Mouse (Mus musculus): ENCODE data around the gene Gm9844. TPM values are rescaled to one million over a fixed set of nuclear protein-coding genes. Genes with fewer than 3 reads are reported as not detected.
"Not testable (repeated sequence)": the region's sequence is repeated elsewhere in the genome, so short reads cannot be mapped to it uniquely, and the experiment has no call there.

Gm9844 gene
- 1 to 10 TPM in 1 of 2 experiments, not detected in 1; 1.0 TPM for total RNA-seq (2021)
- long read RNA-seq, experiment 1, result 0 reads
- long read RNA-seq, experiment 2, result 0 reads

GRCm38 (mm10) chr7:24861913-24862312 lies at the start of gene Gm9844:
Gene Gm9844, plus strand, starts transcription at chr7:24862213.
- intact Hi-C loops (cut with DNase I), result no loop called here
- TF ChIP-seq CTCF (IDR thresholded peaks at IDR 0.05), result no peak
- Histone ChIP-seq H3K27ac (no peak within 1 kb of the TSS), H3K4me3 (no peak within 1 kb of the TSS)
- DNase-seq (ENCODE audit: extremely low spot score in 1 of 2, low spot score in 2 of 2), result no peak

DNA sequence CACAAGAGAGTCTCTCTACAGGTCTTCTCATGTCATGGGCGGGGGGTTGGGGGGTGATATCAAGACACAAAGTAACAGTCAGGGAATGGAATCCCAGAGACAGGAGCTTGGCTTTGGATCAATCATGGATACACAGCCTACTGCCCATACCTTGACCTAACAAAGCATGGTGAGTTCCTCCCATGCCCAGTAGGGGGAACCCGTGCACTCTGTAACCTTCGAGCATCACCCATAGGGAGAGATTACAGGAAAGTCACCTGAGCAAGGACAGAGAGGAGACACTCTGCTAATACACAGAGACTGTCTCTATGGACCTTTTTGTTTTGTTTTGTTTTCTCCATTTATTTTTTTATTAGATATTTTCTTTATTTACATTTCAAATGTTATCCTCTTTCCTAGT lies 44.5 kb upstream of the Gm9844 start:
- no peak overlapping the region for H3K27ac ChIP-seq
- intact Hi-C loops (cut with DNase I), result loop anchor here (1.0 to 5.0 kb wide), 2 partner anchors 66 to 150 kb away; no protein-coding TSS in a partner anchor
- H3K4me3 ChIP-seq, result no peak overlapping the region
- peak; percentile 61 to 69 for DNase-seq (ENCODE audit: extremely low spot score in 1 of 2, low spot score in 2 of 2)
- TF ChIP-seq CTCF (IDR thresholded peaks at IDR 0.05), result peak; percentile 88

- Histone ChIP-seq H3K27ac (no peak overlapping the region), H3K4me3 (no peak overlapping the region)
- TF ChIP-seq CTCF (IDR thresholded peaks at IDR 0.05), result no peak
- intact Hi-C loops (cut with DNase I), result no loop called here
- no peak for DNase-seq (ENCODE audit: extremely low spot score in 1 of 2, low spot score in 2 of 2)
These were observed 37.6 kb upstream of the Gm9844 start for GRCm38 (mm10) chr7:24824452-24824851.

GRCm38 (mm10) chr7:24827181-24827580 lies 34.8 kb upstream of the Gm9844 start:
- H3K27ac ChIP-seq, result no peak overlapping the region
- no peak for DNase-seq (ENCODE audit: extremely low spot score in 1 of 2, low spot score in 2 of 2)
- intact Hi-C loops (cut with DNase I), result no loop called here
- no peak for TF ChIP-seq CTCF (IDR thresholded peaks at IDR 0.05)
- no peak overlapping the region for H3K4me3 ChIP-seq

DNA sequence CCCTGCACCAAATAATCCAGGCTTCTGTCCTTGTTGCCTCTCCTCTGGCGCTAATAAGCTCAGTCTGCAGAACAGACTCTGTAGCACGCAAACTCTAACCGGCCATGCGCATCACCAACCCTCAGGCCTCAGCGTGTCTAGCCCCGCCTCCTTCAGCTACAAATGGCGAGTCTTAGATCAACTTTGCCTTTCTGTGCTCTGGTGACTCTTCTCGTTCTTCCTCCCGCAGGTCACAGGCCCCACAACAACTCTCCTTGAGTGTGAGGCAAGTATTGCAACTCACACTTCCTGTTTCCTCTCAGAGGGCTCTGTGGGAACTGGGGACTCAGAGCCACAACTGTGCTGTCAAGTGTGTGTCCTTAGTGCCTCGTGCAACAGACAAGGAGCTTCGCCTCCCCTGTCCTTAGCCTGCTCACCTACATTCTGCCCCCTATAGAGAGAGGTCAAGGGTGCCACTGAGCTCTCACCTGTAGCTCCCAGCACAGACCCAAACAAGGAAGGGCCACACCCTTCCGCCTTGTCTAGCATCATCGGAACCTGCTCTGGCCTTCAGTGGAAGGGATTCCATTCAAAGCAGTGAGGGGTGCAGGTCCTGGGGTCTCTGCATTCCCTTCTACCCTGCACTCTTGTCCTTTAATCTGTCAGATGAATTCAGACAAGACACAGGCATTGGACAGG lies 23.1 kb upstream of the Gm9844 start:
- intact Hi-C loops (cut with DNase I), result loop anchor here (10.0 kb wide), 1 partner anchor 736 kb away; no protein-coding TSS in a partner anchor
- H3K27ac ChIP-seq; H3K4me3 ChIP-seq; DNase-seq (ENCODE audit: extremely low spot score in 1 of 2, low spot score in 2 of 2): not testable (repeated sequence)

GRCm38 (mm10) chr7:24839410-24839808 lies 22.6 kb upstream of the Gm9844 start:
- no peak for DNase-seq (ENCODE audit: extremely low spot score in 1 of 2, low spot score in 2 of 2)
- no peak for TF ChIP-seq CTCF (IDR thresholded peaks at IDR 0.05)
- Histone ChIP-seq H3K4me3 (no peak overlapping the region), H3K27ac (no peak overlapping the region)
- intact Hi-C loops (cut with DNase I), result loop anchor here (10.0 kb wide), 1 partner anchor 735 kb away; no protein-coding TSS in a partner anchor

GRCm38 (mm10) chr7:24840331-24840730 lies 21.7 kb upstream of the Gm9844 start:
- H3K27ac ChIP-seq, result no peak overlapping the region
- intact Hi-C loops (cut with DNase I), result no loop called here
- no peak for DNase-seq (ENCODE audit: extremely low spot score in 1 of 2, low spot score in 2 of 2)
- no peak overlapping the region for H3K4me3 ChIP-seq
- TF ChIP-seq CTCF (IDR thresholded peaks at IDR 0.05), result no peak

GRCm38 (mm10) chr7:24841009-24841408 lies 21.0 kb upstream of the Gm9844 start:
- Histone ChIP-seq H3K27ac (no peak overlapping the region), H3K4me3 (no peak overlapping the region)
- intact Hi-C loops (cut with DNase I), result no loop called here
- no peak for TF ChIP-seq CTCF (IDR thresholded peaks at IDR 0.05)
- no peak for DNase-seq (ENCODE audit: extremely low spot score in 1 of 2, low spot score in 2 of 2)

GRCm38 (mm10) chr7:24844144-24844543 lies 17.9 kb upstream of the Gm9844 start:
- Histone ChIP-seq H3K4me3 (no peak overlapping the region), H3K27ac (no peak overlapping the region)
- DNase-seq (ENCODE audit: extremely low spot score in 1 of 2, low spot score in 2 of 2), result no peak
- TF ChIP-seq CTCF (IDR thresholded peaks at IDR 0.05), result no peak
- intact Hi-C loops (cut with DNase I), result no loop called here

DNA sequence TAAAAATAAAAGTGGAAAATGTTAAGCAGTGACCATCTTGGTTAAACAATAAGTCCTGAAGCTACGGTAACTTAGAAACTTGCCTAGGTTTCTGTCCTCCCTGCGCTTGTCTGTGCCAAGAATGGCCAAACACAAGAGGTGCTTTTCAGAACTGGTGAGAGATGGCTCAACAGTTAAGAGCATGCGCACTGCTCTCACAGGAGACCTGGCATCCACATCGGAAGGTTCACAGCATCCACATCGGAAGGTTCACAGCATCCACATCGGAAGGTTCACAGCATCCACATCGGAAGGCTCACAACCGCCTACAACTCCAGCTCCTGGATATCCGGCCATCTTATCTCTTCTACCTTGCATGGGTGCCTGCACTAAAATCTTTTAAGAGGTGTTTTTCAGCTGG lies 16.8 kb upstream of the Gm9844 start:
- intact Hi-C loops (cut with DNase I), result no loop called here
- H3K27ac ChIP-seq, result no peak overlapping the region
- TF ChIP-seq CTCF (IDR thresholded peaks at IDR 0.05), result no peak
- H3K4me3 ChIP-seq, result no peak overlapping the region
- DNase-seq (ENCODE audit: extremely low spot score in 1 of 2, low spot score in 2 of 2), result no peak

DNA sequence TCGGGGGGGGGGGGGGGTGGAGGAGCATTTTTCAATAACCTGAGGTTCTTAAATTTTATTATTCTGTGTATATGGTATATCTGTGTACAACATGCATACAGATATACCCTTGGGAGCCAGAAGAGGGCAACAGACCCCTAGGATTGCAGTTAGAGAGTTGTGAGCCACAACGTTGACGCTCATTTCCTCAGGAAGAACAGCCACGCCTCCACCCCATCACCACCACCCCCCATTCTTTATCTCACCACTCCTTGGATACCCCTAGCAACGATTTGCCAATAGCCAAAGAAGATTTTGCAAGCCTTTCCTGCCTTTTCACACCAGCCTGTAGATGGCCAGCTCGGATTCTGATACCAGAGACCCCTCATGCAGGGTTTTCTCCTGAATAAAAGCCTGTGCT lies 16.3 kb upstream of the Gm9844 start:
- H3K27ac ChIP-seq, result no peak overlapping the region
- DNase-seq (ENCODE audit: extremely low spot score in 1 of 2, low spot score in 2 of 2), result no peak
- TF ChIP-seq CTCF (IDR thresholded peaks at IDR 0.05), result no peak; the same call in none of the 2 replicates
- intact Hi-C loops (cut with DNase I), result no loop called here
- no peak overlapping the region for H3K4me3 ChIP-seq

DNA sequence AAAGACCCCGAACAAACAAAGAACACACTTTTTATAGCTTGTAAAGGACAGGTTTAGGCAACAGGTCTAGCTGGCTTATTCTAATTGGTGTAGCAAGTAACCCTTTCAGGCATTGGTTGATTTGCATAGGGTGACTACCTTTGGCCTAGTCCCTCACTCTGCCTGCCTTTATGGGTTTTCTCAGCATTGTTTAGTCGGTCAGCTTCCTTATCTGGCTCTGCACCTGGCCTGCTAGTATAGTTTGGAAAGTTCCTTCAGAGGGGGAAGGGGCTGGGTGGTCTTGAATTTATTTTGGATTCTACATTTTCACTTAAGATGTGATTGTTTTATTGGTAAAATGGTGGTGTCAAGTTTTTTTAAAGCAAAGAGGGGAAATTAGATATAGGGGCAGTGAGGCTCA lies 15.4 kb upstream of the Gm9844 start:
- DNase-seq (ENCODE audit: extremely low spot score in 1 of 2, low spot score in 2 of 2); H3K27ac ChIP-seq; H3K4me3 ChIP-seq; intact Hi-C loops (cut with DNase I): not testable (repeated sequence)

GRCm38 (mm10) chr7:24850162-24850561 lies 11.9 kb upstream of the Gm9844 start:
- intact Hi-C loops (cut with DNase I), result no loop called here

More at GRCm38 (mm10) chr7:24850162-24850561, 11.9 kb upstream of the Gm9844 start:
- Histone ChIP-seq H3K27ac (no peak overlapping the region), H3K4me3 (no peak overlapping the region)
- DNase-seq (ENCODE audit: extremely low spot score in 1 of 2, low spot score in 2 of 2), result peak; percentile 47 to 54
- no peak for TF ChIP-seq CTCF (IDR thresholded peaks at IDR 0.05)
